Mouse (Mus musculus): ENCODE measurements around the gene Slc8a2. TPM values are rescaled to one million over a fixed set of nuclear protein-coding genes. Genes with fewer than 3 reads are reported as not detected.

Slc8a2 gene
- polyA plus RNA-seq, 1 experiment from 2014 or later = 0.49 TPM

- peaks cover 5% of the 10 kb centered on the region; the same call in 1 of the 2 replicates for H3K27me3 ChIP-seq
- ATAC-seq (ENCODE audit: insufficient number of reproducible peaks, insufficient read depth, low FRiP score, low TSS enrichment) = peak; percentile 86
Measured at GRCm38 (mm10) chr7:16174597-16175541, 45.2 kb downstream of the Slc8a2 start, which contains the start of gene Meis3. Gene Meis3 (plus strand): TSS chr7:16175090.

GRCm38 (mm10) chr7:16175542-16175931 lies 45.9 kb downstream of the Slc8a2 start:
- under 1% methylated on average over 10 of the region's 10 CpGs for WGBS
- H3K4me2 ChIP-seq (replicated peaks) = peak overlapping the region; percentile 72
- peaks cover 13% of the 10 kb centered on the region for H3K36me3 ChIP-seq
- H3K4me3 ChIP-seq = peak overlapping the region; percentile 59
- H3K4me1 ChIP-seq = peaks cover 13% of the 10 kb centered on the region
- H3K27me3 ChIP-seq = peaks cover 5% of the 10 kb centered on the region; the same call in 1 of the 2 replicates
- 0 out of 2 replicates have a peak overlapping the region, but pooled peaks have one; percentile 41 for H3K27ac ChIP-seq
- ATAC-seq (ENCODE audit: insufficient number of reproducible peaks, insufficient read depth, low FRiP score, low TSS enrichment) = 0 out of 2 replicates have a peak, but pooled peaks have one; percentile 18
- H3K9ac ChIP-seq = peak overlapping the region; percentile 66
- no peaks in the 10 kb centered on the region for H3K9me3 ChIP-seq

More at GRCm38 (mm10) chr7:16174597-16175541, 45.2 kb downstream of the Slc8a2 start, which contains the start of gene Meis3:
- Histone ChIP-seq H3K27ac (peak within 1 kb of the TSS; percentile 41), H3K4me1 (peaks cover 13% of the 10 kb centered on the region), H3K4me2 (replicated peaks) (peak within 1 kb of the TSS; percentile 72), H3K4me3 (peak within 1 kb of the TSS; percentile 59), H3K9ac (peak within 1 kb of the TSS; percentile 66), H3K9me3 (no peaks in the 10 kb centered on the region), H3K36me3 (peaks cover 12% of the 10 kb centered on the region)
- under 1% methylated on average over 40 of the region's 42 CpGs for WGBS

DNA sequence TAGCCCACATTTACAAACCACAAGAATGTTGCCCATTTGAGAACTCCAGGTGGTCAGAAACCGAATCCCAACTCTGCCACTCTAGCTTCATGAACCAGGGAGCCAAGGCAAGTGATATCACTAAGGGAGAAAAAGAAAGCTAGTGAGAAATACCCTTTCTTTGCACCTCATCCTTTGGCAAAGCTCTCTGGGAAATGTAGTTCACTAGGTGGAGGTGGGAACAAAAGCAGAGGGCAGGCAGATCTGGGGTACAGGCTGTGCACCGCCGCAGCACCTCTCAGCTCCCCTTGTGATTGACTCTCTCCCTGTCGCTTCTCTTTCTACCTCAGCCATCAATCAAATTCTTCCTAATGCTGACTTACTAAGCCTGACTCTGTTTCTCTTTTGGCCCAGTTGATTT lies 48.5 kb downstream of the Slc8a2 start:
- Histone ChIP-seq H3K9me3 (no peaks in the 10 kb centered on the region), H3K36me3 (peaks cover 13% of the 10 kb centered on the region), H3K4me1 (peaks cover 13% of the 10 kb centered on the region), H3K27me3 (peaks cover 5% of the 10 kb centered on the region; the same call in 1 of the 2 replicates), H3K4me3 (no peak overlapping the region), H3K4me2 (replicated peaks) (no peak overlapping the region), H3K9ac (no peak overlapping the region), H3K27ac (no peak overlapping the region)
- no peak for ATAC-seq (ENCODE audit: insufficient number of reproducible peaks, insufficient read depth, low FRiP score, low TSS enrichment)
- 75% methylated on average over 4 of the region's 4 CpGs for whole genome bisulfite sequencing

DNA sequence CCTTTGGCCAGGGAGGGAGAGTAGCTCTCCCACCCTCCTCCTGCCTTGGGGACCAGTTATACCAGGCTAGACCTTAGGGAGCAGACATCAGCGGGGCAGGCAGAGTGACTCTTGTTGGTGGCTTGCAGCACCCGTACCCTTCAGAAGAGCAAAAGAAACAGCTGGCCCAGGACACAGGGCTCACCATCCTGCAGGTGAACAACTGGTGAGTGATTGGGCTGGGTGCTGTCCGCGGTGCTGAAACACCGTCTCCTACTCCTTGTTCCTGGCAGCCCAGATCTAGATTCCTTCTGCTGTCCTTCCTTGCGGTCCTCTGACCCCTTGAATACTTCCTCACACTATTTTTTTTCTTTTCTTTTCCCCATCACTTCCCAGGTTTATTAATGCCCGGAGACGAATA lies 54.0 kb downstream of the Slc8a2 start:
- Histone ChIP-seq H3K9me3 (no peaks in the 10 kb centered on the region), H3K36me3 (peaks cover 19% of the 10 kb centered on the region), H3K4me2 (replicated peaks) (no peak overlapping the region), H3K27ac (no peak overlapping the region), H3K27me3 (no peaks in the 10 kb centered on the region), H3K9ac (no peak overlapping the region), H3K4me1 (no peaks in the 10 kb centered on the region), H3K4me3 (no peak overlapping the region)
- no peak for ATAC-seq (ENCODE audit: insufficient number of reproducible peaks, insufficient read depth, low FRiP score, low TSS enrichment)
- whole genome bisulfite sequencing = 24% methylated on average over 8 of the region's 8 CpGs

GRCm38 (mm10) chr7:16187494-16187893 lies 57.9 kb downstream of the Slc8a2 start:
- Histone ChIP-seq H3K4me1 (no peaks in the 10 kb centered on the region), H3K4me3 (no peak overlapping the region), H3K27ac (no peak overlapping the region), H3K27me3 (no peaks in the 10 kb centered on the region), H3K36me3 (peaks cover 6% of the 10 kb centered on the region; the same call in 1 of the 2 replicates), H3K9ac (no peak overlapping the region), H3K9me3 (no peaks in the 10 kb centered on the region), H3K4me2 (replicated peaks) (no peak overlapping the region)
- ATAC-seq (ENCODE audit: insufficient number of reproducible peaks, insufficient read depth, low FRiP score, low TSS enrichment) = no peak
- WGBS = 83% methylated on average over 8 of the region's 8 CpGs

DNA sequence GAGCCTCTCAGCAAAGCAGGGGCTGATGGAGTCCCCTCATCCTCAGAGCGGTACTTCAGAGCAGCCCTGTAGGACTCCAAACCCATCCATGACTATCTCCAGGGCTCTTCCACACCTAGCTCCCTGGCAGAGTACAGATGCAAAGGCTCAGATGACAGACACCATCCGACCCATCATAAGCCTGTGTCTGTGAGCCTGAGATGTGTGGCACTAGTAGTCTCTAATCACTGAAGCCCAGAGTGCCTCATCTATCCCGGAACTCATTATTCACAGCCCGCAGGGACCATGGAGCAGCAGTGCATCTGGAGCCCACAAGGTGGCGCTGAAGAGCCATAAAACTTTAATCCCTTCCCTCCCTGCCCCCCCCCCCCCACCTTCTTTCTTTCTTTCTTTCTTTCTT lies 62.7 kb downstream of the Slc8a2 start:
- Histone ChIP-seq H3K4me3 (no peak overlapping the region), H3K4me1 (no peaks in the 10 kb centered on the region), H3K4me2 (replicated peaks) (no peak overlapping the region), H3K27ac (no peak overlapping the region), H3K9me3 (no peaks in the 10 kb centered on the region), H3K27me3 (no peaks in the 10 kb centered on the region), H3K9ac (no peak overlapping the region), H3K36me3 (peaks cover 19% of the 10 kb centered on the region)
- WGBS = 19% methylated on average over 5 of the region's 5 CpGs
- no peak for ATAC-seq (ENCODE audit: insufficient number of reproducible peaks, insufficient read depth, low FRiP score, low TSS enrichment)

DNA sequence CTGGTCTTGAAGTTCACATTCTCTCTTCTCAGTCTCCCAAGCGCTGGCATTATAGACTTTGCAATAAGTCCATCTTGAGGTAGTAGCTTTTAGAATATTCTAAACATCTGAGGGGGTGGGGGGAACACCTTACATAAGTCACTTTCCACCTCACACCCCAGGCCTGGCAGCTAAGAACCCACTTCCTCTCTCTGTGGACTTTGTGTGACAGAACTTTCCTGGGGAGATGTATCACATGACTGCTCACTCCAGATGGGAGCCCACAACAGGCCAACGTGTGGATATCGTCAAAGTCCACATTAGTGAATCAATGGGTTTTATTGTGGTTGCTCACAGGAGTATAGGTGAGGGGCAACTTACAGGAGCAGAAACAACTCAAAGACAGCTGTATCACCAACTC lies 64.1 kb downstream of the Slc8a2 start:
- H3K4me2 ChIP-seq (replicated peaks) = no peak overlapping the region
- peaks cover 33% of the 10 kb centered on the region for H3K36me3 ChIP-seq
- H3K4me3 ChIP-seq = no peak overlapping the region
- no peak for ATAC-seq (ENCODE audit: insufficient number of reproducible peaks, insufficient read depth, low FRiP score, low TSS enrichment)
- H3K27me3 ChIP-seq = no peaks in the 10 kb centered on the region
- H3K9me3 ChIP-seq = no peaks in the 10 kb centered on the region
- no peak overlapping the region for H3K27ac ChIP-seq
- no peak overlapping the region for H3K9ac ChIP-seq
- no peaks in the 10 kb centered on the region for H3K4me1 ChIP-seq
- 54% methylated on average over 3 of the region's 3 CpGs for WGBS

DNA sequence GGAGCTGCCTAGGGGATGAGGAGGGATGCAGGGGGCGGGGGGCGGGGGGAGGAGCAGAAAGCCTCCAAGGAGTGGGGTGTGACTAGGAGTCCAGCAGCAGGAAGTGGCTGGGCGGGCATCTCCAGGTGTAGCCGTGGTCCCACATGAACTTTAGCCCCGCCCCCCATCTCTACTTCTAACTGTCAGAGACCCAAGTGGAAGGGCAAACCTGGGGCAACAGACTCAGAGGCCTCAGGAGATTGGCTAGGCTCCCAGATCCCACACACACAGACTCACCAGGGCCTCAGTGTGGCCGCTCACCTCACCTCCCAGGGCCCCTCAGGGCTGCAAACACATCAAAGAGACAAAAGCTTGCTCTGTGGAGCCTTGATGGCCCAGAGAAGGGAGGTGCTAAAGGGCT lies 67.0 kb downstream of the Slc8a2 start:
- H3K27ac ChIP-seq = no peak overlapping the region
- H3K9me3 ChIP-seq = no peaks in the 10 kb centered on the region
- no peak for ATAC-seq (ENCODE audit: insufficient number of reproducible peaks, insufficient read depth, low FRiP score, low TSS enrichment)
- 61% methylated on average over 5 of the region's 6 CpGs for WGBS
- H3K4me2 ChIP-seq (replicated peaks) = no peak overlapping the region
- H3K4me3 ChIP-seq = no peak overlapping the region
- H3K4me1 ChIP-seq = no peaks in the 10 kb centered on the region
- H3K9ac ChIP-seq = no peak overlapping the region
- peaks cover 61% of the 10 kb centered on the region for H3K36me3 ChIP-seq
- H3K27me3 ChIP-seq = no peaks in the 10 kb centered on the region

- Histone ChIP-seq H3K4me3 (no peak overlapping the region), H3K27me3 (no peaks in the 10 kb centered on the region), H3K4me2 (replicated peaks) (no peak overlapping the region), H3K4me1 (no peaks in the 10 kb centered on the region), H3K9ac (no peak overlapping the region), H3K36me3 (peaks cover 67% of the 10 kb centered on the region), H3K27ac (no peak overlapping the region), H3K9me3 (no peaks in the 10 kb centered on the region)
- no peak; the same call in 1 of the 2 replicates for ATAC-seq (ENCODE audit: insufficient number of reproducible peaks, insufficient read depth, low FRiP score, low TSS enrichment)
- WGBS = 76% methylated on average over 5 of the region's 5 CpGs
Measured at GRCm38 (mm10) chr7:16197166-16197565, 67.5 kb downstream of the Slc8a2 start.

DNA sequence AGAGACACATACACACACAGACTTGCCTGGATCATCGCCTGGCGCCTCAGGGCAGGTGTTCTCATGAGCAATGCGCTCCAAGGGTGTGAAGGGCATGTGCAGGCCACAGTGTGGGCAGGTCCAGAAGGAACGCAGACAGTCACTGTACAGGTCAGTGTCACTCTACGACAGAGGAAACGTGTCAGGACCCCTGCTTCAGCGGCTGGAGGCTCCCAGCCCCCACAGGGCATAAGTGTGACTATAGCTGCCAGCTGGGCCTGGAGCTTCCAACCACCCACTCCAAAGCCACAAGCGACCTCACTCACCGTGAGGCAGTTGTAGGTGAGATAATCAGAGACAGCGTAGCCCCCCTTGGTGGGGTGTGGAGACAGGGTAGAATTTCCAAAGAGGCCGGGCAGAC lies 68.9 kb downstream of the Slc8a2 start:
- no peak for ATAC-seq (ENCODE audit: insufficient number of reproducible peaks, insufficient read depth, low FRiP score, low TSS enrichment)
- Histone ChIP-seq H3K9me3 (no peaks in the 10 kb centered on the region), H3K4me3 (no peak overlapping the region), H3K36me3 (peaks cover 80% of the 10 kb centered on the region), H3K4me1 (no peaks in the 10 kb centered on the region), H3K27me3 (no peaks in the 10 kb centered on the region), H3K27ac (no peak overlapping the region), H3K4me2 (replicated peaks) (no peak overlapping the region), H3K9ac (no peak overlapping the region)
- WGBS = 87% methylated on average over 11 of the region's 11 CpGs

GRCm38 (mm10) chr7:16201136-16201535 lies 71.5 kb downstream of the Slc8a2 start:
- H3K36me3 ChIP-seq = peaks cover 88% of the 10 kb centered on the region

More at GRCm38 (mm10) chr7:16201136-16201535, 71.5 kb downstream of the Slc8a2 start:
- H3K4me2 ChIP-seq (replicated peaks) = no peak overlapping the region
- WGBS = 83% methylated on average over 6 of the region's 6 CpGs
- H3K27ac ChIP-seq = no peak overlapping the region
- no peaks in the 10 kb centered on the region for H3K9me3 ChIP-seq
- no peak overlapping the region for H3K4me3 ChIP-seq
- H3K9ac ChIP-seq = no peak overlapping the region
- H3K4me1 ChIP-seq = no peaks in the 10 kb centered on the region
- no peaks in the 10 kb centered on the region for H3K27me3 ChIP-seq
- ATAC-seq (ENCODE audit: insufficient number of reproducible peaks, insufficient read depth, low FRiP score, low TSS enrichment) = no peak

Data from embryonic facial prominence, embryonic 12.5 days (tissue).